Comparison of ENCODE assay signal across 15 mouse cellular contexts in the genomic region with DNA sequence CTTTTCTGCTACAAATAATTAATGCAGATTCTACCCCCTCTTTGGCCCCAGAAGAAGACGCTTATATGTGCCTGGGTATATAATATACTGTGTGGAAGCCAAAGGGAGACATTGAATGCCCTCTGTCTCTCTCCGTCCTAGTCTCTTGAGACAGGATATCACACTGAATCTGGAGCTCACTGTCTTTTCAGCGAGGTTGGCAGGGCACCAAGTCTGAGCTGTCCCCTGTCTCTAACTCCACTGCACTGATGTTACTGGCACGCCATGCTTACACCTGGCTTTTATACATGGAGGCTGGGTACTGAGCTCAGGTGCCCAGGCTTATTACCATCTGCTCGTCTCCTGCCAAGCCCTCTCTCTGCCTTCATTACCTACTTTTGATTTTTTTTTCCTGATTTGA.
DNase-seq lines count a peak whose midpoint lies in the region; ATAC-seq and TF ChIP-seq lines count a peak whose summit lies in the region.
"Had no signal": no experiment of that assay in that cellular context is flagged by ENCODE, and none has a peak within 500 bp of the region (broad histone marks: within the 10 kb centered on the region; RNA-seq: fewer than 3 reads in every experiment).

No protein-coding gene starts in this region.

- H3K9ac ChIP-seq in hindbrain, postnatal 0 days (replicated peaks; ENCODE audit: low read length): no peak overlapping the region
- no peak overlapping the region for H3K9ac ChIP-seq in hindbrain, embryonic 13.5 days
- H3K9ac ChIP-seq: heart, embryonic 13.5 days; liver, embryonic 15.5 days; stomach, embryonic 15.5 days had no signal

- no peak overlapping the region for H3K4me3 ChIP-seq in hindbrain, postnatal 0 days (ENCODE audit: low read length)
- H3K4me3 ChIP-seq in hindbrain, embryonic 13.5 days: no peak overlapping the region
- H3K4me3 ChIP-seq: heart, embryonic 13.5 days; liver, embryonic 15.5 days; stomach, embryonic 15.5 days had no signal

- H3K9me3 ChIP-seq in hindbrain, postnatal 0 days (ENCODE audit: low read length): no peaks in the 10 kb centered on the region
- no peaks in the 10 kb centered on the region for H3K9me3 ChIP-seq in hindbrain, embryonic 13.5 days
- H3K9me3 ChIP-seq: heart, embryonic 13.5 days; liver, embryonic 15.5 days; stomach, embryonic 15.5 days had no signal

- no peak overlapping the region for H3K27ac ChIP-seq in hindbrain, postnatal 0 days
- no peak overlapping the region for H3K27ac ChIP-seq in hindbrain, embryonic 13.5 days
- H3K27ac ChIP-seq: heart, embryonic 13.5 days; liver, embryonic 15.5 days; stomach, embryonic 15.5 days had no signal

- DNase-seq in hindbrain, postnatal 0 days (ENCODE audit: low spot score): peak; percentile 33
- DNase-seq in testis, postnatal 10 days (ENCODE audit: low spot score): peak; percentile 40
- no peak for DNase-seq in testis, postnatal 14 days (ENCODE audit: low spot score)
- peak; percentile 37 for DNase-seq in cerebellum, adult 9-10 months
- DNase-seq in ovary, postnatal 36 days (ENCODE audit: low spot score): no peak
- DNase-seq: kidney, adult 2 months; kidney, postnatal 25 days; layer of hippocampus, adult 9-11 months; lung, postnatal 36 days had no signal

- no peaks in the 10 kb centered on the region; the same call in 1 of the 2 replicates for H3K36me3 ChIP-seq in hindbrain, postnatal 0 days (ENCODE audit: insufficient read depth, low read length)
- peaks cover 15% of the 10 kb centered on the region for H3K36me3 ChIP-seq in hindbrain, embryonic 13.5 days
- H3K36me3 ChIP-seq: heart, embryonic 13.5 days; liver, embryonic 15.5 days; stomach, embryonic 15.5 days had no signal

- no peak overlapping the region for H3K4me2 ChIP-seq in hindbrain, postnatal 0 days (ENCODE audit: low read depth, low read length)
- no peak overlapping the region for H3K4me2 ChIP-seq in hindbrain, embryonic 13.5 days
- H3K4me2 ChIP-seq: heart, embryonic 13.5 days; liver, embryonic 15.5 days; midbrain, embryonic 11.5 days; stomach, embryonic 15.5 days had no signal

- WGBS in hindbrain, postnatal 0 days: 48% methylated on average over 5 of the region's 5 CpGs
- WGBS in hindbrain, embryonic 13.5 days: 74% methylated on average over 5 of the region's 5 CpGs

- no peak for ATAC-seq in hindbrain, postnatal 0 days
- no peak for ATAC-seq in hindbrain, embryonic 13.5 days (ENCODE audit: low FRiP score)
- ATAC-seq in erythroblast, adult 5-6 weeks (replicated peaks; ENCODE audit: low FRiP score, poor library complexity, severe bottlenecking): no peak

- H3K27me3 ChIP-seq in hindbrain, postnatal 0 days (ENCODE audit: insufficient read depth, low read length): no peaks in the 10 kb centered on the region
- H3K27me3 ChIP-seq in hindbrain, embryonic 13.5 days: no peaks in the 10 kb centered on the region
- H3K27me3 ChIP-seq: heart, embryonic 13.5 days; liver, embryonic 15.5 days; stomach, embryonic 15.5 days had no signal

- no peak for TF ChIP-seq CTCF in hindbrain, postnatal 0 days (IDR thresholded peaks at IDR 0.05; ENCODE audit: low read depth)

- no peaks in the 10 kb centered on the region for H3K4me1 ChIP-seq in hindbrain, postnatal 0 days (ENCODE audit: insufficient read depth, low read length)
- H3K4me1 ChIP-seq in hindbrain, embryonic 13.5 days (replicated peaks): no peaks in the 10 kb centered on the region; the same call in 1 of the 2 replicates
- H3K4me1 ChIP-seq: liver, embryonic 15.5 days; stomach, embryonic 15.5 days had no signal

Comparison
In these comparisons a context has a peak if more than half of its experiments do, and no peak if none do; other contexts are left out.
1. DNase-seq: peak in hindbrain, postnatal 0 days (single experiment), testis, postnatal 10 days (single experiment) and cerebellum, adult 9-10 months (single experiment); none in testis, postnatal 14 days (single experiment) and ovary, postnatal 36 days (single experiment).